Mouse (Mus musculus): ENCODE measurements around the gene Adam6a. TPM values are rescaled to one million over a fixed set of nuclear protein-coding genes. Genes with fewer than 3 reads are reported as not detected.
A peak's percentile ranks its signal among the peaks of the same experiment; 100 is the strongest.
"Not testable (repeated sequence)": the region's sequence is repeated elsewhere in the genome, so short reads cannot be mapped to it uniquely, and the experiment has no call there.

Adam6a gene
- total RNA-seq (2021), result not detected
- long read RNA-seq, experiment 1, result 0 reads
- long read RNA-seq, experiment 2, result 0 reads

GRCm38 (mm10) chr12:113543608-113544007 is at the start of gene Adam6a:
Gene Adam6a, plus strand, starts transcription at chr12:113543908.
- DNase-seq (ENCODE audit: low spot score in 2 of 2), result not testable (repeated sequence)

- no peak for DNase-seq (ENCODE audit: low spot score in 2 of 2)
These were observed 17.8 kb upstream of the Adam6a start for GRCm38 (mm10) chr12:113525901-113526300.

- peak; percentile 25 to 47 for DNase-seq (ENCODE audit: low spot score in 2 of 2)
These were observed 34.5 kb downstream of the Adam6a start for GRCm38 (mm10) chr12:113578241-113578640.

GRCm38 (mm10) chr12:113588001-113588400 is 44.3 kb downstream of the Adam6a start:
- DNase-seq (ENCODE audit: low spot score in 2 of 2), result peak; percentile 7 to 20

Other genes starting within 250 kb of the Adam6a start
- not detected for gene Adam6b, start 54.4 kb upstream of the Adam6a start, total RNA-seq (2021)